ENCODE assay signal across 26 mouse cellular contexts in the genomic region with DNA sequence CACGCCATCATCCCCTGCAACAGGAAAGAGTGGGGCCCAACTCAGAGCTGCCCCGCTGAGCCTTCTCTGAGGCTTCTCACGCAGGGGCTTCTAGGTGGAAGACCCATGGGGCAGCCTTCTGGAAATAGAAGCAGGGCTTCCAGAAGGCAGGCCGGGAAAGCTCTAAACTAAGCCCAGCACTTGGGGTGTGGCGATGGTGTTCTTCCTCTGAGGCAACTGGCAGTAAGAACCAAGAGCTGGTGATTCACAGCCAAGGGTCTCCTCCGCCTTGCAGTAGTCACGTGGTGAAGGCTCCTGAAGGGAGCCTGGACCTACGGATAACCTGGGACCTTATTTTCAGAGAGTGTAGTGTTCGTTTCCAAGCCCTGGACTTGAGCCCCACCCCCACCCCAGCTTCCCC. TPM values are rescaled to one million over a fixed set of nuclear protein-coding genes. Genes with fewer than 3 reads are reported as not detected.
"Had no signal": no experiment of that assay in that cellular context is flagged by ENCODE, and none has a peak within 500 bp of the region (broad histone marks: within the 10 kb centered on the region; RNA-seq: fewer than 3 reads in every experiment).

No protein-coding gene starts in this region.

- H3K4me3 ChIP-seq: liver, embryonic 15.5 days; lung, embryonic 15.5 days; megakaryocyte, embryonic 14.5 days; midbrain, embryonic 13.5 days; neural tube, embryonic 12.5 days had no signal

- H3K27ac ChIP-seq: liver, embryonic 15.5 days; lung, embryonic 15.5 days; macrophage; midbrain, embryonic 13.5 days; neural tube, embryonic 12.5 days had no signal

- H3K9me3 ChIP-seq: liver, embryonic 15.5 days; lung, embryonic 15.5 days; megakaryocyte, embryonic 14.5 days; midbrain, embryonic 13.5 days; neural tube, embryonic 12.5 days had no signal

- ATAC-seq: liver, postnatal 0 days; lung, postnatal 0 days; midbrain, embryonic 13.5 days; midbrain, embryonic 16.5 days had no signal

- H3K36me3 ChIP-seq: liver, embryonic 15.5 days; lung, embryonic 15.5 days; midbrain, embryonic 13.5 days; neural tube, embryonic 12.5 days had no signal

- DNase-seq: liver, postnatal 0 days; lung, adult 2 months; lung, postnatal 14 days; lung, postnatal 36 days; retina, postnatal 1 day; right cerebral cortex, adult 18-20 months; right cerebral cortex, postnatal 25 days; right cerebral cortex, postnatal 4 days; spleen, adult 18-20 months; thymus, adult 18-20 months; thymus, postnatal 14 days; thymus, postnatal 36 days had no signal

- H3K4me1 ChIP-seq: liver, embryonic 15.5 days; lung, embryonic 15.5 days; midbrain, embryonic 13.5 days; neural tube, embryonic 12.5 days had no signal

- H3K27me3 ChIP-seq: liver, embryonic 15.5 days; lung, embryonic 15.5 days; midbrain, embryonic 13.5 days; neural tube, embryonic 12.5 days had no signal

RNA-seq across cellular contexts. Expression of a gene that starts 2.9 kb away (rescaled TPM):
- polyA plus RNA-seq: liver, embryonic 15.5 days; liver, postnatal 0 days; lung, embryonic 15.5 days; midbrain, embryonic 11.5 days; midbrain, embryonic 13.5 days; midbrain, embryonic 16.5 days; neural tube, embryonic 12.5 days; neural tube, embryonic 14.5 days; small intestine, adult 2 months; stomach, embryonic 14.5 days; stomach, embryonic 16.5 days had no signal

RNA-seq across cellular contexts. Expression of a gene that starts 49.5 kb away (rescaled TPM):
- polyA plus RNA-seq: liver, postnatal 0 days; lung, adult 2 months; lung, embryonic 15.5 days; lung, postnatal 0 days; macrophage; midbrain, embryonic 11.5 days; midbrain, embryonic 13.5 days; midbrain, embryonic 16.5 days; neural tube, embryonic 12.5 days; neural tube, embryonic 14.5 days; stomach, embryonic 14.5 days; thymus, postnatal 0 days had no signal
